Mouse (Mus musculus): ENCODE results near the gene Fut7. TPM values are rescaled to one million over a fixed set of nuclear protein-coding genes. Genes with fewer than 3 reads are reported as not detected.
A peak's percentile ranks its signal among the peaks of the same experiment; 100 is the strongest.

Fut7 gene
- polyA plus RNA-seq, 1 experiment from 2014 or later = 0.09 TPM

- Histone ChIP-seq H3K4me2 (replicated peaks) (no peak overlapping the region), H3K4me1 (no peaks in the 10 kb centered on the region), H3K27ac (replicated peaks) (no peak overlapping the region), H3K36me3 (peaks cover 23% of the 10 kb centered on the region), H3K9me3 (no peaks in the 10 kb centered on the region), H3K4me3 (no peak overlapping the region), H3K27me3 (no peaks in the 10 kb centered on the region; the same call in 1 of the 2 replicates), H3K9ac (replicated peaks) (no peak overlapping the region)
- 86% methylated on average over 8 of the region's 8 CpGs for WGBS
- no peak for ATAC-seq (ENCODE audit: low FRiP score, low read depth)
Measured at GRCm38 (mm10) chr2:25450853-25451647, 28.0 kb downstream of the Fut7 start.

GRCm38 (mm10) chr2:25452951-25453350 is 29.9 kb downstream of the Fut7 start:
- Histone ChIP-seq H3K27me3 (no peaks in the 10 kb centered on the region; the same call in 1 of the 2 replicates), H3K27ac (replicated peaks) (no peak overlapping the region), H3K4me2 (replicated peaks) (no peak overlapping the region), H3K4me3 (no peak overlapping the region), H3K9ac (replicated peaks) (no peak overlapping the region), H3K36me3 (peaks cover 6% of the 10 kb centered on the region), H3K9me3 (no peaks in the 10 kb centered on the region), H3K4me1 (no peaks in the 10 kb centered on the region)
- ATAC-seq (ENCODE audit: low FRiP score, low read depth) = no peak
- WGBS = 45% methylated on average over 1 of the region's 1 CpGs

GRCm38 (mm10) chr2:25456205-25456953 is 33.3 kb downstream of the Fut7 start, which contains the start of gene Clic3:
Gene Clic3 (plus strand): TSS chr2:25456838.
- Histone ChIP-seq H3K4me2 (replicated peaks) (no peak within 1 kb of the TSS), H3K4me3 (no peak within 1 kb of the TSS), H3K27me3 (no peaks in the 10 kb centered on the region; the same call in 1 of the 2 replicates), H3K9ac (replicated peaks) (0 out of 2 replicates have a peak within 1 kb of the TSS, but pooled peaks have one; percentile 17), H3K4me1 (peaks cover 15% of the 10 kb centered on the region), H3K36me3 (peaks cover 14% of the 10 kb centered on the region), H3K9me3 (no peaks in the 10 kb centered on the region), H3K27ac (replicated peaks) (no peak within 1 kb of the TSS)
- WGBS = 65% methylated on average over 14 of the region's 14 CpGs
- ATAC-seq (ENCODE audit: low FRiP score, low read depth) = no peak

GRCm38 (mm10) chr2:25457022-25457896 is 34.2 kb downstream of the Fut7 start:
- Histone ChIP-seq H3K4me1 (peaks cover 18% of the 10 kb centered on the region), H3K9me3 (no peaks in the 10 kb centered on the region), H3K4me2 (replicated peaks) (no peak overlapping the region), H3K27me3 (no peaks in the 10 kb centered on the region; the same call in 1 of the 2 replicates), H3K36me3 (peaks cover 14% of the 10 kb centered on the region), H3K4me3 (no peak overlapping the region), H3K27ac (replicated peaks) (no peak overlapping the region), H3K9ac (replicated peaks) (0 out of 2 replicates have a peak overlapping the region, but pooled peaks have one; percentile 17)
- WGBS = 88% methylated on average over 9 of the region's 9 CpGs
- no peak for ATAC-seq (ENCODE audit: low FRiP score, low read depth)

- Histone ChIP-seq H3K9me3 (no peaks in the 10 kb centered on the region), H3K4me3 (no peak overlapping the region), H3K27me3 (no peaks in the 10 kb centered on the region; the same call in 1 of the 2 replicates), H3K9ac (replicated peaks) (no peak overlapping the region), H3K4me1 (peaks cover 18% of the 10 kb centered on the region), H3K36me3 (peaks cover 14% of the 10 kb centered on the region), H3K4me2 (replicated peaks) (no peak overlapping the region), H3K27ac (replicated peaks) (no peak overlapping the region)
- ATAC-seq (ENCODE audit: low FRiP score, low read depth) = no peak
- WGBS = 87% methylated on average over 5 of the region's 5 CpGs
Measured at GRCm38 (mm10) chr2:25458911-25459310, 35.8 kb downstream of the Fut7 start.

- Histone ChIP-seq H3K27ac (replicated peaks) (peak overlapping the region; percentile 89), H3K27me3 (no peaks in the 10 kb centered on the region; the same call in 1 of the 2 replicates), H3K36me3 (peaks cover 14% of the 10 kb centered on the region)
Measured at GRCm38 (mm10) chr2:25460135-25460534, 37.1 kb downstream of the Fut7 start.

GRCm38 (mm10) chr2:25460551-25461309 is 37.7 kb downstream of the Fut7 start, which contains the start of gene Paxx:
Gene Paxx (minus strand): TSS chr2:25461094.
- H3K9ac ChIP-seq (replicated peaks) = peak within 1 kb of the TSS; percentile 79
- no peaks in the 10 kb centered on the region; the same call in 1 of the 2 replicates for H3K27me3 ChIP-seq
- peak; percentile 90 for ATAC-seq (ENCODE audit: low FRiP score, low read depth)
- H3K9me3 ChIP-seq = no peaks in the 10 kb centered on the region
- peaks cover 20% of the 10 kb centered on the region for H3K4me1 ChIP-seq
- H3K36me3 ChIP-seq = peaks cover 14% of the 10 kb centered on the region
- peak within 1 kb of the TSS; percentile 80 for H3K4me2 ChIP-seq (replicated peaks)
- under 1% methylated on average over 48 of the region's 48 CpGs for WGBS
- peak within 1 kb of the TSS; percentile 89 for H3K27ac ChIP-seq (replicated peaks)
- peak within 1 kb of the TSS; percentile 77 for H3K4me3 ChIP-seq

More at GRCm38 (mm10) chr2:25460135-25460534, 37.1 kb downstream of the Fut7 start:
- peak overlapping the region; percentile 79 for H3K9ac ChIP-seq (replicated peaks)
- WGBS = 35% methylated on average over 5 of the region's 5 CpGs
- H3K4me1 ChIP-seq = peaks cover 18% of the 10 kb centered on the region
- ATAC-seq (ENCODE audit: low FRiP score, low read depth) = peak; percentile 13
- peak overlapping the region; percentile 80 for H3K4me2 ChIP-seq (replicated peaks)
- peak overlapping the region; percentile 77 for H3K4me3 ChIP-seq
- no peaks in the 10 kb centered on the region for H3K9me3 ChIP-seq

GRCm38 (mm10) chr2:25461407-25461806 is 38.3 kb downstream of the Fut7 start:
- Histone ChIP-seq H3K27me3 (no peaks in the 10 kb centered on the region), H3K4me2 (replicated peaks) (peak overlapping the region; percentile 80), H3K27ac (replicated peaks) (peak overlapping the region; percentile 89), H3K4me1 (peaks cover 26% of the 10 kb centered on the region), H3K9me3 (no peaks in the 10 kb centered on the region), H3K36me3 (peaks cover 14% of the 10 kb centered on the region), H3K4me3 (peak overlapping the region; percentile 77), H3K9ac (replicated peaks) (peak overlapping the region; percentile 79)
- ATAC-seq (ENCODE audit: low FRiP score, low read depth) = peak; percentile 3; the same call in 1 of the 2 replicates
- WGBS = 34% methylated on average over 3 of the region's 3 CpGs

- Histone ChIP-seq H3K4me3 (no peak overlapping the region), H3K4me2 (replicated peaks) (no peak overlapping the region), H3K27ac (replicated peaks) (no peak overlapping the region), H3K4me1 (peaks cover 34% of the 10 kb centered on the region), H3K9me3 (no peaks in the 10 kb centered on the region), H3K36me3 (peaks cover 7% of the 10 kb centered on the region; the same call in 1 of the 2 replicates), H3K9ac (replicated peaks) (no peak overlapping the region), H3K27me3 (no peaks in the 10 kb centered on the region)
- WGBS = 91% methylated on average over 3 of the region's 3 CpGs
- no peak for ATAC-seq (ENCODE audit: low FRiP score, low read depth)
Measured at GRCm38 (mm10) chr2:25463630-25464029, 40.6 kb downstream of the Fut7 start.

GRCm38 (mm10) chr2:25465256-25465655 is 42.2 kb downstream of the Fut7 start:
- Histone ChIP-seq H3K9ac (replicated peaks) (no peak overlapping the region), H3K27ac (replicated peaks) (no peak overlapping the region; the same call in 1 of the 2 replicates), H3K36me3 (no peaks in the 10 kb centered on the region), H3K4me3 (no peak overlapping the region), H3K4me1 (peaks cover 32% of the 10 kb centered on the region), H3K9me3 (no peaks in the 10 kb centered on the region), H3K27me3 (no peaks in the 10 kb centered on the region), H3K4me2 (replicated peaks) (no peak overlapping the region)
- no peak for ATAC-seq (ENCODE audit: low FRiP score, low read depth)
- WGBS = 83% methylated on average over 2 of the region's 2 CpGs

Measured in midbrain, embryonic 12.5 days (tissue).